Mouse (Mus musculus) intestine, embryonic 15.5 days (tissue): ENCODE measurements around the gene Calu. TPM values are rescaled to one million over a fixed set of nuclear protein-coding genes. Genes with fewer than 3 reads are reported as not detected.
"Not testable (repeated sequence)": the region's sequence is repeated elsewhere in the genome, so short reads cannot be mapped to it uniquely, and the experiment has no call there.

Source experiments
- ATAC-seq: fragments of 200-750 bp; cut with Nextera tagmentation; 2 replicates; pipeline ENCODE4 v1.8.0; 2017; ENCODE audit warnings: moderate TSS enrichment, moderate library complexity
- H3K27ac ChIP-seq: fragments of 300-500 bp; sonication (generic); 2 replicates; pipeline ENCODE4 v1.5.1; 2015; ENCODE audit warnings: mild to moderate bottlenecking, inconsistent platforms
- H3K27me3 ChIP-seq: fragments of 300-500 bp; sonication (generic); replicated peaks from 2 replicates; pipeline ENCODE4 v1.6.1; 2015; ENCODE audit warnings: inconsistent platforms
- H3K36me3 ChIP-seq: fragments of 300-500 bp; sonication (generic); 2 replicates; pipeline ENCODE4 v1.6.1; 2015; ENCODE audit warnings: inconsistent platforms
- H3K4me1 ChIP-seq: fragments of 300-500 bp; sonication (generic); replicated peaks from 2 replicates; pipeline ENCODE4 v1.6.1; 2015; ENCODE audit warnings: inconsistent platforms
- H3K4me2 ChIP-seq: fragments of 300-500 bp; sonication (generic); replicated peaks from 2 replicates; pipeline ENCODE4 v1.6.1; 2015; ENCODE audit warnings: mild to moderate bottlenecking, inconsistent platforms
- H3K4me3 ChIP-seq: fragments of 300-500 bp; sonication (generic); replicated peaks from 2 replicates; pipeline ENCODE4 v1.5.1; 2015; ENCODE audit warnings: inconsistent platforms
- H3K9ac ChIP-seq: fragments of 300-500 bp; sonication (generic); 2 replicates; pipeline ENCODE4 v1.6.1; 2015; ENCODE audit warnings: inconsistent platforms
- H3K9me3 ChIP-seq: fragments of 300-500 bp; sonication (generic); 2 replicates; pipeline ENCODE4 v1.6.1; 2016; ENCODE audit warnings: inconsistent platforms
- WGBS: fragments of 180-500 bp; shearing (Covaris S2); methylation state at CpG from one replicate; pipeline ENCODE4 v1.1.7; 2015; 5-methylcytosine and 5-hydroxymethylcytosine counted together
- polyA plus RNA-seq: library from polyadenylated mRNA; unstranded; fragments of >200 nt; fragmentation: Nextera tagmentation; extraction: Ambion mirVana; gene quantifications from 2 replicates; pipeline ENCODE4 v1.2.1, GENCODE M21; 2015

Calu gene
- polyA plus RNA-seq, 1 experiment from 2014 or later: 306 TPM

DNA sequence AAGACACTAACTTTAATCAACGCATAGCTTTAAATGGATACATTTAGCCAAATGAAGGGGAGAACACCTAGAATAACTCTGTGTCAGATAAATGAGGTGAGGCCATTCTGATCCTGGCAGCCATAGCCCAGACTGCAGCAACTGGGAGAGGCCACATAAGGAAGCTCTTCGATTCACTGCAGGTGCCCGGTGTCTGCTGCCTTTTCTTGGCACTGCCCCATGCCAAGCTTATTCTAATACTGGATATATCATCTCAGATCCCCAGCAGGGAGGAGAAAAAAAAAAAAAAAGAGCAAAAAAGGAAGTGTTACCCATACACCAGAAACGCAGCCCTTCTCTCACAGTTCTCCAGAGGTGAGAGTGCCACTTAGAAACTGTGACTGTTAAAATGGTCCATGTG lies 29.5 kb downstream of the Calu start:
- Histone ChIP-seq H3K4me2 (no peak overlapping the region), H3K9ac (no peak overlapping the region), H3K9me3 (no peaks in the 10 kb centered on the region), H3K36me3 (peaks cover 19% of the 10 kb centered on the region), H3K27ac (no peak overlapping the region), H3K27me3 (no peaks in the 10 kb centered on the region), H3K4me1 (no peaks in the 10 kb centered on the region), H3K4me3 (no peak overlapping the region)
- WGBS: 94% methylated on average over 4 of the region's 4 CpGs
- ATAC-seq: no peak

DNA sequence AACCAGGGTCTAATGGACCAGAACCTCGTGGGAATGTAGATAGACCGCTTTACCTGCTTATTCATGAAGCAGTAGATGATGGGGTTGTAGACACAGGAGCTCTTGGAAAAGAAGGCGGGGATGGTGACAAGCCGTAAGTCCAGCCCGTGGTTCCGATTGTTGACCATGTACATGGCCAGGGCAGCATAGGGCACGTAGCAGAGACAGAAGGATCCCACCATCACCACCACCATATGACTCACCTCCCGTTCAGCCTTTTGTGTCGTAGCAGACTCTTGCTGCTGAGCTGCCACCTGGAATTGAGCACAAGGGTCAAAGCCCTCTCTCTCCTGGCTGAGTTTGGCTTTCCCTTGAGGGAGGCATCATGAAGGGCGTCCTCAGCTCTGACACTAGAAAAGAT lies 30.8 kb downstream of the Calu start:
- no peak overlapping the region for H3K4me3 ChIP-seq
- H3K27me3 ChIP-seq: no peaks in the 10 kb centered on the region
- no peak overlapping the region for H3K4me2 ChIP-seq
- WGBS: 92% methylated on average over 10 of the region's 10 CpGs
- no peak for ATAC-seq
- H3K9ac ChIP-seq: no peak overlapping the region
- no peak overlapping the region for H3K27ac ChIP-seq
- H3K4me1 ChIP-seq: no peaks in the 10 kb centered on the region
- H3K9me3 ChIP-seq: no peaks in the 10 kb centered on the region
- peaks cover 10% of the 10 kb centered on the region for H3K36me3 ChIP-seq

DNA sequence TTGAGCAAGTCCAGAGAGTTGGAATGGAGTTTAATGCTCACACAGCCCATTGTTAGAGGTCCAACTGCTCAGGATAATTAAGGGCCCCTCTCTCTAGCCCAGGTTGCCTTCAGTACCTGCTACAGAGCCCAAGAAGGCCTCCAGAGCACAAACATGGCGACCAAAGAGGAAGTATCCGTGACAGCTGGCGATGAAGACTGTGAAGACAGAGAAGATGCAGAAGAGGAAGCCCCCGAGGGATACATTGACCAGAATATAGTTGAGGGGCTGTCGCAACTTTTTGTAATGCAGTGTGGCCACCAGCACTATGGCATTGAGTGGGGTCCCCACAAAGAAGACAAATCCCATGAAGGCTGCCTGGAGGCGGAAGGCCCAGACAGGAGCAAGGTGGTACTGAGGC lies 32.1 kb downstream of the Calu start:
- H3K4me3 ChIP-seq: no peak overlapping the region
- WGBS: 91% methylated on average over 6 of the region's 6 CpGs
- H3K9me3 ChIP-seq: no peaks in the 10 kb centered on the region
- no peak overlapping the region for H3K4me2 ChIP-seq
- H3K9ac ChIP-seq: no peak overlapping the region
- H3K27ac ChIP-seq: no peak overlapping the region
- H3K4me1 ChIP-seq: no peaks in the 10 kb centered on the region
- ATAC-seq: no peak
- H3K27me3 ChIP-seq: no peaks in the 10 kb centered on the region
- peaks cover 7% of the 10 kb centered on the region for H3K36me3 ChIP-seq

DNA sequence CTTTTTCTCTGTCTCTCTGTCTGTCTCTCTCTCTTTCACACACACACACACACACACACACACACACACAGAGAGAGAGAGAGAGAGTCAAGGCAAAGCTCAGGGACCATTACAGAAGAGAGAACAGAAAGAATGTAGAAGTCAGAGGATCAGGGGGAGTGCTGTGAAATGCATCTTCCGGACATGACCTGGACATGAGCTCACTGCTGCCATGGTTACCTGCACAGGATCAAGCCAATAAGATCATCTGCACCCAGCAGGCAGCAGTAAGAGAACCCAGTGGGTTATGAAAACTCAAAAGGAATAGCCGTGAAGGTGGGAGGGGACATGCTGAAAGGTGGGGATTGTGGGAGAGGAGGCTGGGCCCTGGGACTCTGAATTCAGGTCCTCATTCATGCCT lies 34.6 kb downstream of the Calu start:
- no peak overlapping the region for H3K9ac ChIP-seq
- H3K36me3 ChIP-seq: no peaks in the 10 kb centered on the region; the same call in 1 of the 2 replicates
- ATAC-seq: no peak
- H3K27me3 ChIP-seq: no peaks in the 10 kb centered on the region
- H3K4me2 ChIP-seq: no peak overlapping the region
- 0 out of 2 replicates have a peak, but pooled peaks cover under 1% of the 10 kb centered on the region for H3K4me1 ChIP-seq
- no peaks in the 10 kb centered on the region for H3K9me3 ChIP-seq
- 53% methylated on average over 2 of the region's 2 CpGs for WGBS
- no peak overlapping the region for H3K4me3 ChIP-seq
- H3K27ac ChIP-seq: no peak overlapping the region

DNA sequence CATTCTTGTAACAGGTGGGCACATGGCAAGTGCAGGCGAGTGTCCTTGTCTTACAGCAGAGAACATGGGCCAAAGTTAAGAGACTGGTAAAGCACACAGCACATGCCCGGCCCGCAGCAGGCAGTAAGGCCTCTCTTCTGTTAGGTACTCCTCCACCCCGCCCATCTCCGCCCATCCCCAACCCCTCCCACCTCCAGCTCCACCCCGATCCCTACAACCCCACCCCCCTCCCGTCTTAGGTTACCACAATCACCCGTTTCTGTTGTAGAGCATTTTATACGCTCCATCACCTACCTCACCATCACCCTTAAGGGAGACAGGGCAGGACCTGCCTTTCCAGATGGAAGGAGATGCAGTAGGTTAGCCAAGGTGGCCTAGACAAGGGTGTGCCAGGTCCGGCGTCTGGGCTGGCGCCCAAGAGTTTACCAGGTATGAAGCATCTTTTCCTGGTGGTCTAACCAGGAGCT lies 40.2 kb downstream of the Calu start, which contains the start of gene Opn1sw:
Gene Opn1sw (minus strand): TSS at position 417 of the 467 bp plus-strand sequence.
- Histone ChIP-seq H3K36me3 (no peaks in the 10 kb centered on the region), H3K4me3 (peak within 1 kb of the TSS; percentile 24), H3K4me2 (peak within 1 kb of the TSS; percentile 42), H3K27ac (0 out of 2 replicates have a peak within 1 kb of the TSS, but pooled peaks have one; percentile 6), H3K9me3 (no peaks in the 10 kb centered on the region), H3K9ac (no peak within 1 kb of the TSS), H3K4me1 (peaks cover 7% of the 10 kb centered on the region; the same call in 1 of the 2 replicates), H3K27me3 (no peaks in the 10 kb centered on the region)
- WGBS: 5% methylated on average over 12 of the region's 12 CpGs
- peak; percentile 81 for ATAC-seq

DNA sequence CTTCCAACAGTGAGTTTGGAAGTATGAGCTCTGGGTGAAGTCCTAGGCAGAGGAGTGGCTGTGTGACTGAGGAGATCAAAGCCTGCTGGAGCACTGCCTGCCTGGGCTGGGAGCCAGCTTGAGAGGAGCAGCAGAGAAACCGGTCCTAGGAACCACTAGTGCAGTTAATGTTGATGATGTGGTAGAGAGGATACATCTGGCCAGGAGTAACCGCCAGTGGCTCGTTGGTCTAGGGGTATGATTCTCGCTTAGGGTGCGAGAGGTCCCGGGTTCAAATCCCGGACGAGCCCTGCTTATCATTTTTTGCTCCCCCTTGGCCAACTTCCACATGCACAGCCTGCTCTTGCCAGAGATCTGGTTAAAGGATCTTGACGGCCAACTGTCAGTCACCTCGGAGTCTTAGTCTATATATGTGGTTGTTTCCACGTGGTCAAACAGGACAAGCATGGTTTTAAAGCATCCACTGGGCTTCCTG lies 40.8 kb downstream of the Calu start:
- Histone ChIP-seq H3K27ac (0 out of 2 replicates have a peak overlapping the region, but pooled peaks have one; percentile 6), H3K4me2 (peak overlapping the region; percentile 42), H3K9me3 (no peaks in the 10 kb centered on the region), H3K9ac (no peak overlapping the region), H3K4me3 (peak overlapping the region; percentile 24), H3K27me3 (no peaks in the 10 kb centered on the region), H3K36me3 (no peaks in the 10 kb centered on the region), H3K4me1 (peaks cover 7% of the 10 kb centered on the region; the same call in 1 of the 2 replicates)
- WGBS: 14% methylated on average over 11 of the region's 11 CpGs
- ATAC-seq: peak; percentile 90

DNA sequence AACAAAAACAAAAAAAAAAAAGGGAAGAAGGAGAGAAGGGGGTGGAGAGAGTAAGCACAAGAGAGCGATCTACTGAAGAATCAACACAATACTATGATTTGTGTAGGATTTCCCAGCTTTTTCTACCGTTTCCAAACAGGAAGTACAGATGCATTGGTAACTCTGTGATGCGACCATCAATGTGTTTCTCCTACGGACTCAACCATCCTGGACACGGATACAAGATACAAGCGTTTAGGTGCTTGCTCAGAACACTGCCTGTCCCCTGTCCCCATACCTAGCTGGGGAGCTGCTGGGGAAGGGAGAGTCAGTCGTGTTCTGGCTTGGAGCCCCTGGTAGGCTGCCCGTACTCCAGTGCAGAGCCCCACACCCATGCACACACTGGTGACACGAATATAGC lies 41.6 kb downstream of the Calu start:
- no peak for ATAC-seq
- Histone ChIP-seq H3K4me1 (peaks cover 7% of the 10 kb centered on the region; the same call in 1 of the 2 replicates), H3K27me3 (peaks cover 2% of the 10 kb centered on the region; the same call in 1 of the 2 replicates), H3K36me3 (no peaks in the 10 kb centered on the region), H3K4me3 (no peak overlapping the region), H3K9me3 (no peaks in the 10 kb centered on the region), H3K4me2 (no peak overlapping the region), H3K27ac (no peak overlapping the region), H3K9ac (no peak overlapping the region)
- 49% methylated on average over 9 of the region's 9 CpGs for WGBS

DNA sequence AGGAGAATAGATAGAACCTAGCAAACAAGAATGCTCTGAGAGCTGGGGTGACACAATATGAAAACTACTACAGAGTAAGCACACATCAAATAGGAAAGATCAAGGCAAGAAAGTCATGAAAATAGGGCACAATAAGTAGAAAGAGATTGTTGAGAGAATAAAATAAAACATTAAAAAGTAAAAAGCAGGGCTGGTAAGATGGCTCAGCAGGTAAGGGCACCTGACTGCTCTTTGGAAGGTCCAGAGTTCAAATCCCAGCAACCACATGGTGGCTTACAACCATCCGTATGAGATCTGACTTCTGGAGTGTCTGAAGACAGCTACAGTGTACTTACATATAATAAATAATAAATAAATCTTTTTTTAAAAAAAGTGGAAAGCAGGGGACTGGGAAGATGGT lies 42.6 kb downstream of the Calu start:
- 62% methylated on average over 1 of the region's 1 CpGs for WGBS
- not testable (repeated sequence) for ATAC-seq, H3K9ac ChIP-seq, H3K4me2 ChIP-seq, H3K27ac ChIP-seq, H3K9me3 ChIP-seq, H3K36me3 ChIP-seq, H3K4me1 ChIP-seq, H3K4me3 ChIP-seq
- H3K27me3 ChIP-seq: peaks cover 11% of the 10 kb centered on the region; the same call in 1 of the 2 replicates

DNA sequence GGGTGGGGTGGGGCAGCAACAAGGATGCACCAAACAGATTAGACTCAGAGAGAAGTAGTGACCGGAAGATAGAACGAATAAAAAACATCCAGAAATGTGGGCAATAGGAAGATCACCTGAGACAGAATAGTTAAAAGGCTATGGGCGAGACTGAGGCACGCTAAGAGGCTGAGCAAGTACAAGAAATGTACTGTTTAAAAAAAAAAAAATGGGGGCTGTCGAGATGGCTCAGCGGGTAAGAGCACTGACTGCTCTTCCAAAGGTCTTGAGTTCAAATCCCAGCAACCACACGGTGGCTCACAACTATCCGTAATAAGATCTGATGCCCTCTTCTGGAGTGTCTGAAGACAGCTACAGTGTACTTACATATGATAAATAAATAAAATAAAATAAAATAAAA lies 43.4 kb downstream of the Calu start:
- H3K4me2 ChIP-seq, ATAC-seq, H3K4me3 ChIP-seq, H3K9me3 ChIP-seq, H3K27ac ChIP-seq, H3K36me3 ChIP-seq, H3K9ac ChIP-seq: not testable (repeated sequence)
- WGBS: 69% methylated on average over 8 of the region's 8 CpGs
- peaks cover 11% of the 10 kb centered on the region; the same call in 1 of the 2 replicates for H3K27me3 ChIP-seq
- H3K4me1 ChIP-seq: peaks cover 11% of the 10 kb centered on the region

DNA sequence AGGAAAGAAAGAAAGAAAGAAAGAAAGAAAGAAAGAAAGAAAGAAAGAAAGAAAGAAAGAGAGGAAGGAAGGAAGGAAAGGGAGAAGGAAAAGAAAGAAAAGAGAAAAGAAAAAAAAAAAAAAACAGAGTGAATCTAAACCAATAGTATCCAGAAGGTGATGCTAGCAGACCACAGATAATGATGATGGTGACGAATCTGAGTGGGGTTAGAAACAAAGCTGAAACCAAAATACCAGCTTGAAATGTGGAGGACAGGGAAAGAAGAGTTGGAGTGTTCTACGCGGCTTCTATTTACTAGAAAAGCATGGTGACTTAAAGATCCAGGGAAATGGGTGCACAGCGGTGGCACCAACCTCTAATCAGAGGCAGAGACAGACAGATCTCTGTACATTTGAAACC lies 43.9 kb downstream of the Calu start:
- Histone ChIP-seq H3K4me1 (peaks cover 14% of the 10 kb centered on the region), H3K27ac (no peak overlapping the region), H3K9me3 (no peaks in the 10 kb centered on the region), H3K27me3 (peaks cover 11% of the 10 kb centered on the region), H3K4me3 (no peak overlapping the region), H3K4me2 (no peak overlapping the region), H3K36me3 (no peaks in the 10 kb centered on the region), H3K9ac (no peak overlapping the region)
- WGBS: 66% methylated on average over 4 of the region's 4 CpGs
- no peak for ATAC-seq

DNA sequence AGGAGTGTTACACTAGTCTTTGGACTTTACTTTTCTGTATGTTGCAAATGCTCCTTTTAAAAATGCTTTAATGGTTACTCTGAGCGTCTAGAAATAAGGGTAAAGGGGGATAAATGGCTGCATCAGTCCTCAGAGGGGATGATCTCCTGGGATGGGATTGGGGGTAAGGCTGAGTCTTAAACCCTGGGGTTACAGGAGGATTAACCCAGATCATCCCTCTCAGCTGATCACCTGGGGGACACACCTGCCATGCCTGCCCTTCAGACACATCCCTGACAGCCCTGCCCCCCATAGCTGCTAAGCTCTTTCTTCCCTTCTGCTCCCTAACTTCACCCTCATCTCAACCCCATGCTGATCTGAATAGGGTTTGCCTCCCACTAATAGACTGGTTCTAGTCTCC lies 46.4 kb downstream of the Calu start:
- H3K4me2 ChIP-seq: no peak overlapping the region
- H3K36me3 ChIP-seq: no peaks in the 10 kb centered on the region
- H3K4me3 ChIP-seq: no peak overlapping the region
- no peak overlapping the region for H3K27ac ChIP-seq
- H3K27me3 ChIP-seq: peaks cover 11% of the 10 kb centered on the region
- 66% methylated on average over 1 of the region's 1 CpGs for WGBS
- ATAC-seq: no peak
- H3K9ac ChIP-seq: no peak overlapping the region
- H3K4me1 ChIP-seq: peaks cover 7% of the 10 kb centered on the region; the same call in 1 of the 2 replicates
- no peaks in the 10 kb centered on the region for H3K9me3 ChIP-seq

DNA sequence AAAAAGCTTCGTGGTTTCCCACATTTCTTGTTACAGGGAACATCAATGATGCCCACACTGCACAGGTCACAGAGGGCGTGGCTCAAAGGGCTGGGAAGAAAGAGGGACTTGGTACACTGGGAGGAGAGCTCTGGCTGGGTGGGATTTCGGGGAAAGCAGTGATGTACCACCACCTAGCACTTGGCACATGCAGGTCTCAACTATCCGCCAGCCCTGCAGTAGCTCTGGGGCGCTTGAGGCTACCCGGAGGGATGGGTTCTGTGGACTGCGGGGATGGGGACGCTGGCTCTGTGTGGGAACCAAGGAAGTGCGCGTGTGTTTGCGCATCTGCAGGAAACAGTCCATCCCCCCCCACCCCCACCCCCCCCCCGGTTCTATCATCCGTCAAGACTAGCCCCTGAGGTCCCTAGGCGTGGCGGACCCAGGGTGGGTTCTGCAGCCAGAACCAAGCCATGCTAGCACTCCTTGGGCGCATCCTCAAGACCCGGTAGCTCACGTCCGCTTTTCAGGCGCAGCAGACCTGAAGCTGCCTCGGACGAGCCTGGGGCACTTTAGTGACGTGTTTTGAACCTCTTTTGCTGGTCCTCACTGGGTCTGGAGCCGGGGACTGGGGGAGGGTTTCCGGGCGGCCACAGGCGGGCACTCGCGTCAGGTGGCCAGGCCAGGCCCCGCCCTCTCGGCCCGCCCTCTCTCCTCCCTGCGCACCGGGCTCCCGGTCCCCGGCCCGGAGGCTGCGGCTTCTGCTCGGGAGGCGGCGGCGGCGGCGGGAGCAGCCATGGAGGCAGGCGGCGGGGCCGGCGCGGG lies 48.2 kb downstream of the Calu start, which contains the start of gene Ccdc136:
Gene Ccdc136 (plus strand): TSS at position 400 of the 804 bp plus-strand sequence.
- Histone ChIP-seq H3K9ac (peak within 1 kb of the TSS; percentile 53), H3K27me3 (peaks cover 13% of the 10 kb centered on the region), H3K4me3 (peak within 1 kb of the TSS; percentile 72), H3K36me3 (no peaks in the 10 kb centered on the region), H3K27ac (peak within 1 kb of the TSS; percentile 67; the same call in 1 of the 2 replicates), H3K4me1 (peaks cover 7% of the 10 kb centered on the region; the same call in 1 of the 2 replicates), H3K4me2 (peak within 1 kb of the TSS; percentile 96), H3K9me3 (no peaks in the 10 kb centered on the region)
- whole genome bisulfite sequencing: under 1% methylated on average over 47 of the region's 49 CpGs
- peak; percentile 95 for ATAC-seq
